Mouse (Mus musculus) ES-E14 (cell line): Measurements from ENCODE around the gene Uimc1.

ENCODE experiments used
- CHD2 ChIP-seq: IDR thresholded peaks from 2 replicates; pipeline ENCODE4 v1.6.1; 2014; ENCODE audit warnings: mild to moderate bottlenecking, low read depth, low read length, inconsistent platforms
- HCFC1 ChIP-seq: IDR thresholded peaks from 2 replicates; pipeline ENCODE4 v1.6.1; 2012; ENCODE audit warnings: low read length, inconsistent platforms, borderline replicate concordance; ENCODE audit not compliant: insufficient read depth
- MAFK ChIP-seq: IDR thresholded peaks from 2 replicates; pipeline ENCODE4 v1.6.1; 2014; ENCODE audit warnings: mild to moderate bottlenecking, low read depth, low read length, inconsistent platforms; ENCODE audit not compliant: insufficient read depth
- ZC3H11A ChIP-seq: IDR thresholded peaks from 2 replicates; pipeline ENCODE4 v1.6.1; 2012; ENCODE audit warnings: low read depth, mild to moderate bottlenecking, inconsistent platforms, low read length, borderline replicate concordance
- ZNF384 ChIP-seq: IDR thresholded peaks from 2 replicates; pipeline ENCODE4 v1.6.1; 2012; ENCODE audit warnings: low read depth, low read length, inconsistent platforms

- TF ChIP-seq MAFK (no peak), HCFC1 (no peak), ZC3H11A (no peak), ZNF384 (no peak), CHD2 (no peak)
Observed at GRCm38 (mm10) chr13:54988181-54988760, 111.8 kb downstream of the Uimc1 start.
